Mouse (Mus musculus): ENCODE results near the gene Tdp1. TPM values are rescaled to one million over a fixed set of nuclear protein-coding genes. Genes with fewer than 3 reads are reported as not detected.
"Not testable (repeated sequence)": the region's sequence is repeated elsewhere in the genome, so short reads cannot be mapped to it uniquely, and the experiment has no call there.

The Tdp1 gene
- polyA plus RNA-seq, 1 experiment from 2014 or later, result 30.5 TPM

DNA sequence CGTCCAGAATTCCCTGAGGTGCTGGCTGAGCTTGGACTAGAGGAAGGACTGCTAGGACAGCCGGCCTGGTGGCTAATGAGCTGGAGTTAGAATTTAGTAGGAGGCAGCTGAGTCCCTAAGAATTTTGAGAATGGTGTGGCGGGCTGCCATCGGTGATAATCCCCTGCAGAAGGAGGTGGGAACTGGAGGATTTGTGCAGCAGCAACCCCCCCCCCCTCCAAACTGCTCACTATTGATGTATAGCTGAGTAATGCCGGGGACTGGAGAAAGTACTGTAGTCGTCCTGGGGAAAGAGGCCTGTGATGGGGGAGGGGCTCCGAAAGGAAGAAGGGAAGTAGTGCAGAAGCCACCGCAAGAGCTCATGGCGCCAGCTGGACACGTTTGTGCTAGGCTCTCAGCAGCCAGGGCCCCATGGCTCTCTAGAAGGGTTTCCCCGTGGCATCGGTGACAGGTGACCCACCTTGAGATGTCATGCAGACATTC, 82.6 kb downstream of the Tdp1 start:
- H3K27ac ChIP-seq (replicated peaks in 1 of 2; ENCODE audit: control insufficient read depth in 1 of 2, insufficient read depth in 1 of 2, low read depth in 2 of 2, low read length in 2 of 2), result no peak overlapping the region
- peak overlapping the region in 1 of 2 experiments; percentile 56; a peak in 1 of 4 replicates for H3K4me3 ChIP-seq (ENCODE audit: control insufficient read depth in 1 of 2, insufficient read depth in 1 of 2, low read depth in 1 of 2, low read length in 2 of 2)
- WGBS, result 11% methylated on average over 12 of the region's 12 CpGs
- H3K4me1 ChIP-seq (ENCODE audit: control insufficient read depth in 2 of 2, insufficient read depth in 2 of 2, low read length in 2 of 2), result peaks cover 0 to 23% of the 10 kb centered on the region in 2 experiments; a peak in 3 of 4 replicates
- no peak overlapping the region for H3K4me2 ChIP-seq (ENCODE audit: low read length)
- no peak for ATAC-seq (ENCODE audit: insufficient number of reproducible peaks, insufficient read depth, low FRiP score, low read depth)
- no peak overlapping the region for H3K9ac ChIP-seq (ENCODE audit: low read length)
- peaks cover 75% of the 10 kb centered on the region for H3K27me3 ChIP-seq (ENCODE audit: control insufficient read depth, insufficient read depth, low read length)
- no peaks in the 10 kb centered on the region for H3K36me3 ChIP-seq (ENCODE audit: control insufficient read depth, insufficient read depth, low read length)
- no peaks in the 10 kb centered on the region for H3K9me3 ChIP-seq (ENCODE audit: control insufficient read depth, low read length)

DNA sequence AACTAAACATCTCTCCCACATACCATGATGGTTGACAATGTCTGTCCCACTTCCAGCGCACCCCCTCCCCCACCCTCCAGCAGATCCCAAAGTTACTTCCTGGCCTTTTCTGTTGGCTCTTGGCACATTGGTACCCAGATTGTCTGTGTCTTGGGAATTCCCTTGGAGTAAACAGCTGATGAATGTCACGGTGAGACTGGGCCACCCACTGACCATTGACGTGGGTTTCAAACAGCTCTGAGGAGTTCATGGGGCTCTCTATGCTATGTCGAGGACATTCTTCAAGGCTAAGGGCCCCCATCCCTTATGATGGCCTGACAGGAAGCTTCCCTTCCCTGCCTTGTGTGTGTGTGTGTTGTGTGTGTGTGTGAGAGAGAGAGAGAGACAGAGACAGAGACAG, 85.6 kb downstream of the Tdp1 start:
- Histone ChIP-seq H3K9me3 (ENCODE audit: control insufficient read depth, low read length) (0 out of 2 replicates have a peak, but pooled peaks cover 4% of the 10 kb centered on the region), H3K9ac (ENCODE audit: low read length) (no peak overlapping the region), H3K27me3 (ENCODE audit: control insufficient read depth, insufficient read depth, low read length) (peaks cover 56% of the 10 kb centered on the region), H3K36me3 (ENCODE audit: control insufficient read depth, insufficient read depth, low read length) (no peaks in the 10 kb centered on the region), H3K4me1 (ENCODE audit: control insufficient read depth in 2 of 2, insufficient read depth in 2 of 2, low read length in 2 of 2) (peaks cover 0 to 17% of the 10 kb centered on the region in 2 experiments; a peak in 3 of 4 replicates), H3K4me3 (ENCODE audit: control insufficient read depth in 1 of 2, insufficient read depth in 1 of 2, low read depth in 1 of 2, low read length in 2 of 2) (no peak overlapping the region), H3K27ac (replicated peaks in 1 of 2; ENCODE audit: control insufficient read depth in 1 of 2, insufficient read depth in 1 of 2, low read depth in 2 of 2, low read length in 2 of 2) (no peak overlapping the region), H3K4me2 (ENCODE audit: low read length) (no peak overlapping the region)
- WGBS, result 68% methylated on average over 4 of the region's 4 CpGs
- ATAC-seq (ENCODE audit: insufficient number of reproducible peaks, insufficient read depth, low FRiP score, low read depth), result no peak

DNA sequence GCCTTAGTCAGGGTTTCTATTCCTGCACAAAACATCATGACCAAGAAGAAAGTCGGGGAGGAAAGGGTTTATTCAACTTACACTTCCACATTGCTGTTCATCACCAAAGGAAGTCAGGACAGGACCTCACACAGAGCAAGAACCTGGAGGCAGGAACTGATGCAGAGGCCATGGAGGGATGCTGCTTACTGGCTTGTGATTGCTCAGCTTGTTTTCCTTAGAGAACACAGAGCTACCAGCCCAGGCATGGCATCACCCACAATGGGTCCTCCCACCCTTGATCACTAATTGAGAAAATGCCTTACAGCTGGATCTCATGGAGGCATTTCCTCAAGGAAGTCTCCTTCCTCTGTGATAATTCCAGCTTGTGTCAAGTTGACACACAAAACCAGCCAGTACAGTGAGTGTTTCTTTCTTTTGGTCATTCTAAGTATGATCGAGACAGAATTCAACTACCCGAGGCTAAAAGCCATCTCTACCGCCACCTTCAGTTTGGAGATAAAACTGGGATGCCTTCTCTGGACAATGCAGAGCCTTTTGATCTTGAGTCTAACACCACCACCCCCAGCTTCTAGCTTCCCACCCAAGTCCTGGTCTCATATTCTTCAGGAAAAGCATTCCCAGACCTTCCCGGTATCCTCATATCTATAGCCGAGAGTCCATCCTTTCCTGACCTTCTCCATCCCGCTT, 87.0 kb downstream of the Tdp1 start:
- peaks cover 42% of the 10 kb centered on the region for H3K27me3 ChIP-seq (ENCODE audit: control insufficient read depth, insufficient read depth, low read length)
- not testable (repeated sequence) for H3K4me3 ChIP-seq (ENCODE audit: control insufficient read depth in 1 of 2, insufficient read depth in 1 of 2, low read depth in 1 of 2, low read length in 2 of 2); H3K9me3 ChIP-seq (ENCODE audit: control insufficient read depth, low read length); H3K9ac ChIP-seq (ENCODE audit: low read length); ATAC-seq (ENCODE audit: insufficient number of reproducible peaks, insufficient read depth, low FRiP score, low read depth); H3K4me2 ChIP-seq (ENCODE audit: low read length); H3K36me3 ChIP-seq (ENCODE audit: control insufficient read depth, insufficient read depth, low read length); H3K4me1 ChIP-seq (ENCODE audit: control insufficient read depth in 2 of 2, insufficient read depth in 2 of 2, low read length in 2 of 2); H3K27ac ChIP-seq (replicated peaks in 1 of 2; ENCODE audit: control insufficient read depth in 1 of 2, insufficient read depth in 1 of 2, low read depth in 2 of 2, low read length in 2 of 2)
- 67% methylated on average over 7 of the region's 7 CpGs for WGBS

DNA sequence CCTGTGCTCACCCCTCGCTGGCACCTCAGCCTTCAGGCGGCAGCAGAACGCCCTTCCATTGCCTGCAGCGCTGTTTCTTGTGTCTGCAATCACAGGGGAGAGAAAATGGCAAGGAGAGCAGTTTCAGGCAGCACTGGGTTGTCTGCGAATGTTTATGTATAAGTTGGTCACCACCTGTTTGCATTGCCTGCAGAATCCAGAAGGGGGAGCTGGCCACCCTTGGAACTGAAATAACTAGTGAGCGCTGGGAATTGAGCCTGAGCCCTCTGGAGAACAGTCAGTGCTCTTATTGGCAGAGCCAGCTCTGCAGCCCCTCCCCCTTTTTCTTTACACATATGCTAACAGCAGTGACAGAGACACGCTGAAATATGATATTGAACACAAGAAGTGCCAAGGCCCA, 88.5 kb downstream of the Tdp1 start:
- ATAC-seq (ENCODE audit: insufficient number of reproducible peaks, insufficient read depth, low FRiP score, low read depth), result no peak
- Histone ChIP-seq H3K36me3 (ENCODE audit: control insufficient read depth, insufficient read depth, low read length) (no peaks in the 10 kb centered on the region), H3K4me2 (ENCODE audit: low read length) (no peak overlapping the region), H3K9ac (ENCODE audit: low read length) (no peak overlapping the region), H3K4me1 (ENCODE audit: control insufficient read depth in 2 of 2, insufficient read depth in 2 of 2, low read length in 2 of 2) (no peaks in the 10 kb centered on the region), H3K4me3 (ENCODE audit: control insufficient read depth in 1 of 2, insufficient read depth in 1 of 2, low read depth in 1 of 2, low read length in 2 of 2) (no peak overlapping the region), H3K9me3 (ENCODE audit: control insufficient read depth, low read length) (0 out of 2 replicates have a peak, but pooled peaks cover 4% of the 10 kb centered on the region), H3K27me3 (ENCODE audit: control insufficient read depth, insufficient read depth, low read length) (peaks cover 27% of the 10 kb centered on the region), H3K27ac (replicated peaks in 1 of 2; ENCODE audit: control insufficient read depth in 1 of 2, insufficient read depth in 1 of 2, low read depth in 2 of 2, low read length in 2 of 2) (no peak overlapping the region)
- WGBS, result 56% methylated on average over 7 of the region's 7 CpGs

DNA sequence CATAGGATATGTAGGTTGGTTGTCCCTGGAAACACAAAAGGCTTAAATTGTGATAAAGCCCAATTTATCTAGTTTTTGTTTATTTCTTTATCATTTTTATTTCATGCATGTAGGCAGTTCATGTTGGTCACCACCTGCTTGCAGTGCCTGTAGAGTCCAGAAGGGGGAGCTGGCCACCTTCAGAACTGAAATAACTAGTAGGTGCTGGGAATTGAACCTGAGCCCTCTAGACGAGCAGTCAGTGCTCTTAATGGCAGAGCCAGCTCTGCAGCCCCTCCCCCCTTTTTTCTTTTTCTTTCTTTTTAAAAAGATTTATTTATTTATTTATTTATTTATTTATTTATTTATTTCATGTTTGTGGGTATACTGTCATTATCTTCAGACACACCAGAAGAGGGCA, 89.3 kb downstream of the Tdp1 start:
- Histone ChIP-seq H3K4me2 (ENCODE audit: low read length) (no peak overlapping the region), H3K4me3 (ENCODE audit: control insufficient read depth in 1 of 2, insufficient read depth in 1 of 2, low read depth in 1 of 2, low read length in 2 of 2) (no peak overlapping the region), H3K9me3 (ENCODE audit: control insufficient read depth, low read length) (0 out of 2 replicates have a peak, but pooled peaks cover 4% of the 10 kb centered on the region), H3K9ac (ENCODE audit: low read length) (no peak overlapping the region), H3K36me3 (ENCODE audit: control insufficient read depth, insufficient read depth, low read length) (no peaks in the 10 kb centered on the region), H3K27me3 (ENCODE audit: control insufficient read depth, insufficient read depth, low read length) (peaks cover 19% of the 10 kb centered on the region), H3K27ac (replicated peaks in 1 of 2; ENCODE audit: control insufficient read depth in 1 of 2, insufficient read depth in 1 of 2, low read depth in 2 of 2, low read length in 2 of 2) (no peak overlapping the region), H3K4me1 (ENCODE audit: control insufficient read depth in 2 of 2, insufficient read depth in 2 of 2, low read length in 2 of 2) (no peaks in the 10 kb centered on the region)
- WGBS, result 71% methylated on average over 1 of the region's 1 CpGs
- no peak for ATAC-seq (ENCODE audit: insufficient number of reproducible peaks, insufficient read depth, low FRiP score, low read depth)

DNA sequence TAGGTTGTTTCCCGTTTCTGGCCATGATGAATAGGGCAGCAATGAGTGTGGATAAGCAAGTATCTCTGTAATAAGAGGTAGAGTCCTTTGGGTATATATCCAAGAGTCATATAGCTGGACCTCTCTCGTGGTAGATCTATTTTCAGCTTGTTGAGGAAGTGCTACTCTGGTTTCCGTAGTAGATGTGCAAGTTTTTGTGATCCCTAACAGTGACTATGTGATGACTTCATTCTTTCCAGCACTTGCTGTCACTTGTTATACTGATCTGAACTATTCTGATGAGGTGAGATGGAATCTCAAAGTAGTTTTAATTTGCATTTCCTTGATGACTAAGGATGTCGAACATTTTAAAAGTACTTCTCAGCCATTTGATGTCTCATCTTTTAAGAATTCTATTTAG, 95.2 kb downstream of the Tdp1 start:
- Histone ChIP-seq H3K4me1 (ENCODE audit: control insufficient read depth in 2 of 2, insufficient read depth in 2 of 2, low read length in 2 of 2) (no peaks in the 10 kb centered on the region), H3K9ac (ENCODE audit: low read length) (no peak overlapping the region), H3K9me3 (ENCODE audit: control insufficient read depth, low read length) (no peaks in the 10 kb centered on the region), H3K36me3 (ENCODE audit: control insufficient read depth, insufficient read depth, low read length) (no peaks in the 10 kb centered on the region), H3K27ac (replicated peaks in 1 of 2; ENCODE audit: control insufficient read depth in 1 of 2, insufficient read depth in 1 of 2, low read depth in 2 of 2, low read length in 2 of 2) (no peak overlapping the region), H3K27me3 (ENCODE audit: control insufficient read depth, insufficient read depth, low read length) (no peaks in the 10 kb centered on the region), H3K4me3 (ENCODE audit: control insufficient read depth in 1 of 2, insufficient read depth in 1 of 2, low read depth in 1 of 2, low read length in 2 of 2) (no peak overlapping the region), H3K4me2 (ENCODE audit: low read length) (no peak overlapping the region)
- 62% methylated on average over 4 of the region's 4 CpGs for WGBS
- no peak for ATAC-seq (ENCODE audit: insufficient number of reproducible peaks, insufficient read depth, low FRiP score, low read depth)

DNA sequence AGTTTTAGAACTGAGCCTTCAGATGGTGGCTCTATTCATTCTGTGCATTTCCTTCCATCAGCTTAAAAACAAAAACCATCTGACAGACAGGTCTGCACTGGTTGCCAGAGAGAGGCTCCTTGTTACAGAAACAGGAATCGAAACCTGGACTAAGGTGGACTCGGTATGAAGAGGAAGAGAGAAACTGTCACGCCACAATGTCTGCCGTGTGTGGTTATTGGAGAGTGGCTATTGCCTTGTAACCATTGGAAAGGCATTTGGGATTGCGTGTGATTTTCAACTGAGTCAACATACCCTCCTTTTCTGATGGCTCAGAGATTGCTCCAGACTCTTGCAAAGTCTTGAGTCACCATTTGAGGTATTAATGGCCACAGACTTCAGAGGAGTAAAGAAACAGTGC, 102.5 kb downstream of the Tdp1 start:
- WGBS, result 87% methylated on average over 5 of the region's 5 CpGs
- Histone ChIP-seq H3K4me1 (ENCODE audit: control insufficient read depth in 2 of 2, insufficient read depth in 2 of 2, low read length in 2 of 2) (no peaks in the 10 kb centered on the region), H3K4me2 (ENCODE audit: low read length) (no peak overlapping the region), H3K27me3 (ENCODE audit: control insufficient read depth, insufficient read depth, low read length) (no peaks in the 10 kb centered on the region), H3K9me3 (ENCODE audit: control insufficient read depth, low read length) (peaks cover 5% of the 10 kb centered on the region; the same call in 1 of the 2 replicates), H3K36me3 (ENCODE audit: control insufficient read depth, insufficient read depth, low read length) (no peaks in the 10 kb centered on the region), H3K9ac (ENCODE audit: low read length) (no peak overlapping the region), H3K4me3 (ENCODE audit: control insufficient read depth in 1 of 2, insufficient read depth in 1 of 2, low read depth in 1 of 2, low read length in 2 of 2) (no peak overlapping the region), H3K27ac (replicated peaks in 1 of 2; ENCODE audit: control insufficient read depth in 1 of 2, insufficient read depth in 1 of 2, low read depth in 2 of 2, low read length in 2 of 2) (no peak overlapping the region)
- ATAC-seq (ENCODE audit: insufficient number of reproducible peaks, insufficient read depth, low FRiP score, low read depth), result no peak

DNA sequence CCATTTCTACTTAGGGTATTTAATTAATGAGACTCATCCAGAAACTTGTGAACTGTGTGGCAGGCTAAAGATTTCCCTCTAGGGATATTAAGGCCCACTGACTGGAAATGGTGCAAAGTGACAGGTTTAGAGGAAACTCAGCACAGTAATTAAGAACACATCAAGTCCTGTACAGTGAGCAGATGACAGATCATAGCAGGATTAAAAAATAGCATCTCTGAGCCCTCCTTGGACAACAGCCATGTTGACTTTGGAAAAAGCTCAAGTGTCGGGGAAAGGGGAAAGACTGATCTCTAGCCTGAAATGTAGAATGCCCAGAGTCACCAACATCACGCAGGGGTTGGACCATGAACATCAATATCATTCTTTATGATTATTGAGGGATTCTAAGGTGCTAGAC, 103.8 kb downstream of the Tdp1 start:
- whole genome bisulfite sequencing, result 63% methylated on average over 2 of the region's 2 CpGs
- Histone ChIP-seq H3K27me3 (ENCODE audit: control insufficient read depth, insufficient read depth, low read length) (no peaks in the 10 kb centered on the region), H3K27ac (replicated peaks in 1 of 2; ENCODE audit: control insufficient read depth in 1 of 2, insufficient read depth in 1 of 2, low read depth in 2 of 2, low read length in 2 of 2) (no peak overlapping the region)

More for the DNA sequence above, 103.8 kb downstream of the Tdp1 start:
- ATAC-seq (ENCODE audit: insufficient number of reproducible peaks, insufficient read depth, low FRiP score, low read depth), result no peak
- H3K9ac ChIP-seq (ENCODE audit: low read length), result no peak overlapping the region
- no peaks in the 10 kb centered on the region for H3K36me3 ChIP-seq (ENCODE audit: control insufficient read depth, insufficient read depth, low read length)
- no peak overlapping the region for H3K4me3 ChIP-seq (ENCODE audit: control insufficient read depth in 1 of 2, insufficient read depth in 1 of 2, low read depth in 1 of 2, low read length in 2 of 2)
- no peaks in the 10 kb centered on the region for H3K4me1 ChIP-seq (ENCODE audit: control insufficient read depth in 2 of 2, insufficient read depth in 2 of 2, low read length in 2 of 2)
- peaks cover 5% of the 10 kb centered on the region; the same call in 1 of the 2 replicates for H3K9me3 ChIP-seq (ENCODE audit: control insufficient read depth, low read length)
- H3K4me2 ChIP-seq (ENCODE audit: low read length), result no peak overlapping the region

All from heart, embryonic 14.5 days (tissue).